Mouse (Mus musculus) megakaryocyte-erythroid progenitor cell, adult 5-6 weeks (primary cell): ENCODE measurements at regions not wholly inside any gene's neighbourhood (a gene's known extent, or its start where the extent isn't known, plus 50 kb on each side); places are given as distances from the start of the nearest gene placed in this dataset.

Experiments used
- ATAC-seq: replicated peaks from 2 replicates; pipeline ENCODE4 v1.8.0; 2016; ENCODE audit warnings: mild to moderate bottlenecking, inconsistent platforms; ENCODE audit not compliant: severe bottlenecking, poor library complexity, low FRiP score, low TSS enrichment

- ATAC-seq, result no peak
Measured at GRCm38 (mm10) chr13:115329000-115329960, 227.5 kb upstream of the Itga1 start.

DNA sequence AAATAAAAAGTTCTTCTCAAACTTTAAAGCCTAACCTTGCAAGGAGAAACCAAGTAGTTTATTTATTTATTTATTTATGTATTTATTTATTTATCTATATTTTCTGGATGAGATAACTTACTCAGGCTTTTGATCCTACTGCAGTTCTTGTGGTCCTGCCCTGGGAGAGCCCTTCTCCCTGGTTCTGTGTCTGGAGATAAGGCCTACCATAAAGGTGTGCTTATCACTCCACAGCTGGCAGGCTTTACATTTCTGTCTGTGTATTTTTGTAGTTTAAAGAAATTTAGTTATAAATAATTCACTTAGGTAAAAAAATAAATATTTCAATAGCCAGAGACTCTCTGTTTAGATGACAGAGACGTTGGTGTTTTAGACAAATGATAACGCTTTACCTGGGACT is 224.5 kb upstream of the Itga1 start:
- no peak for ATAC-seq

- no peak for ATAC-seq
Measured at GRCm38 (mm10) chr13:115316681-115317080, 214.9 kb upstream of the Itga1 start.

- ATAC-seq, result no peak
Measured at GRCm38 (mm10) chr13:115308586-115308985, 206.8 kb upstream of the Itga1 start.

- ATAC-seq, result no peak
Measured at GRCm38 (mm10) chr13:115287371-115287770, 185.6 kb upstream of the Itga1 start.

DNA sequence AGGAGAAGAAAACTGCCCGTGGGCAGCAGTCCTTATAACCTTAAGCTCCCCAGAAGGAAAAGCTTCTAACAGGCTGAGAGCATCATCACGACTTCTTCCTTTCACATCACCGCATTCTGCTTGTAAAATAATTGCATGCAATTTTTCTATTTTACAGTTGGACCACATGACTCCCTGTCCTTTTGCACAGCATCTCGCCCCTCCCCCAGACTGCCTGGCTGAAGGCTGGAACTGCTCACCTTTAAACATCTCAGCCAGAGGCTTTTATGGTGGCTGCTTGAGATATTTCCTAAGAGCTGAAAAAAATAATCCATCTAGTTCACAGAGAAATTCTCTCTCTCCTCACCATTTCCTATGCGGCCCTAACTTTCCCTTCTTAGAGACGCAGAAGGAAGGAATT is 164.4 kb upstream of the Itga1 start:
- ATAC-seq, result no peak

DNA sequence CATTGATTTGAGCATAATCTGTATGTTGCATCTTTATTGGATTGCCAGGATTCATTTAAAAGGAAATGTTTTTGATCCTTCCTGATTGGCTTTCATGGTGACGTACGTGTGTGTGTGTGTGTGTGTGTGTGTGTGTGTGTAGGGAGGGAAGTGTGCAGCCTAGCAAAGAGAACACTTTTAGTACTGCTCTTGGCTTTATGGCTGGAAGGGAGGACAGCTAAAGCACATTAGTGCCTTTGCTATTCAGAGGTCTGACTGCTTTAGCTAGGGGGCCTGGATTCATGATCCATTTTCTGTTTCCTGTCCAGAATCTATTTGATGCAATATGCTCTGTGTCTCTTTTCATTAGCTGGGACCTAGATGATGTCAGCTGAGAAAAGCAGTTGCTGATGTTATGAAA is 155.6 kb upstream of the Itga1 start:
- no peak for ATAC-seq

- ATAC-seq, result no peak
Measured at GRCm38 (mm10) chr13:115252541-115252940, 150.8 kb upstream of the Itga1 start.

- ATAC-seq, result no peak
Measured at GRCm38 (mm10) chr13:115231981-115232380, 130.2 kb upstream of the Itga1 start.

DNA sequence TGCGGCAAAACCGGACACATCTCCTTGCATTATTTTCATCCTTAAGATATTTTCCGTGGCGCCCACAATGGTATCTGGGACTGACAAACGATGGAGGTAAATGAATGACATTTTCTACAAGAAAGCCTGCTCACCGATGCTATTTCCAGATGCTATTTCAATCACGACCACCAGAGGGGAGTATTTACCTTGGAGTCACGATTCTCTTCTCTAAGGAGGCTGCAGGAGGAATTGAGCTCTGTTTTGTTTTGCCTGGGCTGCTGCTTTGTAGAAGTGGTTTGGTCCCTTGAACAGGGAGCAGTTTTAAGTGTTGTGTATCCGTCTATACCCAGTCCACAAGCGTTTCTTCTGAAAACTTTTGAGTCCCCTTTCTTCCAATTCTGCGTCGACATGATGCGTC is 128.7 kb upstream of the Itga1 start:
- peak; percentile 89 for ATAC-seq

- no peak for ATAC-seq
Measured at GRCm38 (mm10) chr13:115226824-115227223, 125.1 kb upstream of the Itga1 start.

GRCm38 (mm10) chr13:115219701-115220100 is 117.9 kb upstream of the Itga1 start:
- ATAC-seq, result no peak

DNA sequence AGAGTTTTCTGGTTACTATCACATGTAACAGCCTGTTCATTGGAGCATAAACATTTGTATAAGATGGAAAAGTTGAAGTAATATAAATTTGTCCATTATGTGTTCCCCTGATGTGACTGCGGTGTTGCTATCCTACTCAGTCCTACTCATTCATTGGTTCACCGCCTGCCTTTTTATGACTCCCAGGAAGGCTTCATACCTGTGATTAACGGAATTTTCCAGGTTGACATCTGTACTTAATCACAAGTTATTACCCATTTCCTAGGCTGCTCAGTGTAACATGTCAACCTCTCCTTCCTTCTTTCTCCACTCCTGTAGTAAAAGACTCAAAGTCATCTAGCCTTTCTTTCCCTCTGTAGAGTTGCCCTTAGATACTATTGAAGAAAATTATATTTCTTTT is 109.5 kb upstream of the Itga1 start:
- ATAC-seq, result no peak

GRCm38 (mm10) chr13:115210643-115211208 is 109.0 kb upstream of the Itga1 start:
- ATAC-seq, result no peak

DNA sequence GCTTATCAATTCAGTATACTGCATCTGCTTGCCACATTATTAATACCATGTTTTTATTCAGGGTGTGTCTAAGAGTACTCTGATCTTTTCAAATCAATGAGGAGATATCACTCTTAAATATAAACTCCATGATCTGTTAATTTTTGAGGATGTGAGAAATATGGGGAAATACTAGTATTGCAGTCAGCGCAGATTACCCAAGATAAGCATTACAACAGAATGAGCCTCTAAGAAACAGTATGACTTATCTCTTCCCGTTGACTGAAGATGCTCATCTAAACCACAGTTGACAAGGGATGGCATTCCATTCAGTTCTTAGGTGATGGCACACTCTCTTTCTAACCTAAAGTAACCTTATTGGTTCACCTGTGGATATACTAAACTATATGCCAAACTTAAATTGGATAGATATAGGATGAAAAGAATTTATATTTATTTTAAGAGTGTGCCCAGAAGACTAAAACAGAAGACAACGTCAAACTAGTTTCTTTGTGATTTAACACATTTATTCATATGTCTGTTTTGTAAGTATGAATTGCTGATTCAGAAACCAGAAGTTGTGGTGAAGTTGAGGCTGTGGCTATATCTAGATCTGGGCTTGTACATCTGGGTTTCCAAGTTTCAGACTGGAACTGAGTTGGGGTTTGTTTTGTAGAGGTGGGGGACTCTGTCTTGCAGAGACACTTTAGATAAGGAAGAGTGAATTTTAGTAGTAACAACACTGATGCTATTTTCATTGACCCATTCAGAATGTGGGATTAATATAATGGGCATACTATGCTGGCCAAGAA is 107.8 kb upstream of the Itga1 start:
- ATAC-seq, result no peak

DNA sequence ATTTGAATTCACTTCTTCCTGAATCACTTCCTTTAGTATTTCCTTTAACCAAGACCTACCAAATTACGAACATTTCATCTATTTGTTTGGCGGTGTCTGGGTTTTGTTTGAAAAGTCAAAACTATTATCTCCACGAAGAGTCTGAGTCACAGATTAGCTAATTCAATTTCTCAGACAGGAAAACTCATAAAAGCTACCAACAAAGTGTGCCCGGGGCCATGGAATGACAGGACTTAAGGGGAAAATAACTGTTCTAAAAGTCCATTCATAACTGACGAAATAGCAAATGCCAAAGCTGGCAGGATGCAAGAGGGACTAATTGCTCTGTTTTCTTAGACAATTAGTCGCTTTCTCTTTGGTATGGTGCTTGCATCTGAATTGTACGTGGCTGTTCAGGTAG is 105.0 kb upstream of the Itga1 start:
- ATAC-seq, result no peak

DNA sequence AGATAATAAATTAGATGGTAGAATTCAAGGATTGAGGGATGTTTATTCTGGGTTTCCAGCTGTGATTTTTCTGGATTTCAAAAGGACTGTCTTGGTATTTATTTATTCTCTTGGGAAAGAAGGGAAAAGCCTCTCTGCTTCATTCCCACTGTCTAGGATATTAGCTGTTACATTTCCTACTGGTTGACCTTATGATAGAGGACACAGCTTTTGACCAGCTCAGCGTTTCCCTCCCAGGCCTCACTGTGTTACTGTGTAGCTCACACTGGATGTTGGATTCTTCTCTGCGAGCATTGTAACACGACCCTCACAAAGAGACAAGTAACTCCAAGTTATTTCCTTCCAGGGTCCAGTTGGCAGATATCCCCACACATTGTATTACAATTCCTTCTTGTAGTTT is 97.4 kb upstream of the Itga1 start:
- no peak for ATAC-seq

DNA sequence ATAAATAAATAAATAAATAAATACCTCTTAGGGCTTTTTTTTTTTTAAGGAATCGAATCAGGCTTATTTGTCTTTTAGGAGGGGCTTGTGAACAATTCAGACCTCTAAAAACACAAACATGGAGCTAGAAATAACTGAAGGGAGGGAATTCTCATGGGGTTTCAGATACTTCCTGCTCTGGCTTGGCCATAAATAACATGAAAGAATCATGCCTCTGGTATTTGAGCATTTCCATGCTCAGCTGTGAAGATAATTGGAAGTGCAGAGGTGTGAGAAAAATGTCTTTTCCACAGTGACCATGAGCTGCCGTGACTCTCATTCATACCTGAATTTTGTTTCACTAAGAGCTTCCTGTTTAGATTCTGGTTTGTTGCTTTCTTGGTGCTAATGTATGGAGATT is 86.3 kb upstream of the Itga1 start:
- no peak for ATAC-seq

DNA sequence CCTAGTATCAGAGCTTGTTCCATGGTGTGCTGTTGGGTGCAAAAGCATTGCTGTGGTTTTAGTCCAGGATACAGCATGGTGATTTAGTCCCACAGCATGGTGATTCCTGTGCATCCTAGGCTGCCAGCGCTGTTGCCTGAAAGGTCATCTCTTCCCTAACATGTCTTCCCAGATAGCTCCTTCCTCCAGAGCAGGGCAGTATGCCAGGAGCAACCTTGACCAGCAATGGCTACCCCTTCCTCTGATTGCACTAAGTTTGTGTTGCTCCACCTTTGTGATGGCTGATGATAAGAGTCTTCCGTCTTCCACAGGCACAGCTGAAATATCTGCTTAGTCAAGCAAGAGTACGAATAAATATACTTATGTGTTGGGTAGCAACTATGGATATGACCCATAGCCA is 85.6 kb upstream of the Itga1 start:
- no peak for ATAC-seq

DNA sequence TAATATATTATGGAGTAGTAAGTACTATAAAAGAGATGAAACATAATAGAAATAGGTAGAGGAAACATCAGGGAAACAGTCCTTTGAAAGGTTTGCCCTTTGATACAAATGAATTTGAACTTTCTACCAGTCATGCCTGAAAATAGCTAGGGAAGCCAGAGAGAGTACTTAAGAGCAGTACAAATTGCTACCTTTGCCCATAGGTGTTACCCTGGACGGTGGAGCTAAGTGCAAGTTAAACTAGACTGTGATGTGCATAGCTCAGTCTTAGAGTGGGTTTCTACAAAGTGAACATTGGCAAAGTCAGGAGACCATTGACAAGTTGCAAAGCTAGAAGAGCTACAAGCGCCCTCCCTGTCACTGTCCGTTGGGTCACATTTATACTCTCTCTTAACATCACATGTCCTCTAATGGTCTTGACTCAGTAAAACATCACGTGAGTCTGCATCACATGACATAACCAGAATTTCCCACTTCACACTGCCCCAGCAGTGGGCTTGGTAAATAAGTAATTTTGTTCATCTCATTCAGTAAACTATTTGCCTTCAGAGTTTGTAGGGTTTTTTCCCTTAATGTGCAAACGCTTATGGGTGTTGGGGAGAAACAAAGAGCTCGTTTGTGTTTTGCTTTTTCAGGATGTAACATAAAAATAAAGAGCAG is 80.6 kb upstream of the Itga1 start:
- ATAC-seq, result no peak
